Mouse (Mus musculus) embryo, embryonic 9.5 days (tissue): ENCODE results near the gene Znfx1.
"Not testable (repeated sequence)": the region's sequence is repeated elsewhere in the genome, so short reads cannot be mapped to it uniquely, and the experiment has no call there.

Source experiments
- DNase-seq: peaks from one replicate; pipeline ENCODE4 v3.0.0-alpha.2; 2017; ENCODE audit errors: extremely low spot score

Znfx1 gene

DNA sequence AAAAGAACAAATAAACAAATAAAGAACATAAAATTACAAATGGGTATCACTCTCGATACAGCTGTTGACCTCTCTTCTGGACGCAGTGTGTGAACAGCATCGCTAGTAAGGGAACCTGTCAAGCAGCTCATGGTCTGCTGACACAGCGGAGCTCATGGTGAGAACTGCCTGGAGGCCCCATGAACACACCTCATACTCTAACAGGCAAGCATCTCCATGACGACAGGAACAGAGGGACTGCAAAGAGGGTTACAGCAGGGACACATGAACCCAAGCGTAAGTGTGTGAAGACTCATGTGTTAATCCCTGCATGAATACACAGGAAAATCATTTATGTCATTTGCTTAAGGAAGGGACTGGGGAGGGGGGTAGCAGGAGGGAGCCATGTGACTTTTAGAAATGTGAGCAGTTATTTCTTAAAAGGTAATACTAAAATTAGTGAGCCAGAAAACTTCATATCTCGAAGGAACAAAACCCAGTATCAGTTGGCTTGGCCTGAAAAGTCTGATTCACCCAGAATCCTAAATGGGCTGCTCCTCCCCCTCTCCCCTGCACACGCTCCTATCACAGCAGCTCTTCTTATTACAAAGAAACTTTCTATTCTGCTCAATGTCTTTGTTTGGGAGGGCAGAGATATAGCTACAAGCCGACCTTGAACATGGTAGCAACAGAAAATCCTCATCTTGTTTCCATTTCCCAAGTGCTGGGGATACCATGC is 9.5 kb downstream of the Znfx1 start:
- no peak for DNase-seq

DNA sequence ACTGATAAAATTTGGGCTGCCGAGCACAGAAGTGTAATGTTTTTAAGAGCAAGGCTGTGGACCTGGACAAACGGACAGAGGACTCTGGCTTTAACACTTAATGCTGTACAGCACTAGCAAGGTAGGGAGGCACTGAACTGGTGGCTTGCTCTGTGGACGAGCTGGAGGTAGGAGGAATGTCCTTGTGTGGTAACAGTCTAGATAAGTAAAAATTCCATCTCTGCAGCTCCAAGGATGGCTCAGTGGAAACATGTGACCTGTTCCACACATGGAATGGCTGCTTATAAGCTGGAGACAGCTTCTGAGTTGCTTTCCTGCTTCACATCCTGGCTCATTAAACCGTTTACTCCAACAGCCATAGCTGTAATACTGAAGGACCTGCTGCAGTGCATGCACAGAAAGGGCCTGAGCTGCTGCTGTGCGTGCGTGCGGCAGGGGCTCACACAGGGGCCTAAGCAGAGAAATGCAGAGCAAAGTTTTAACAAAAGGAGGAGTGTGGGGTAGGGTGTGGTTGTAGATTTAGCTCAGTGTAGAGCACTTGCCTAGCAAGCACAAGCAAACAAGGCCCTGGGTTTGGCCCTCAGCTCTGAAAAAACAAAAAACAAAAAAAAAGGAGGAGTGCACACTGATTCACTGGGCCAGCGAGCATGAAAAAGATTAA is 14.0 kb downstream of the Znfx1 start:
- no peak for DNase-seq

DNA sequence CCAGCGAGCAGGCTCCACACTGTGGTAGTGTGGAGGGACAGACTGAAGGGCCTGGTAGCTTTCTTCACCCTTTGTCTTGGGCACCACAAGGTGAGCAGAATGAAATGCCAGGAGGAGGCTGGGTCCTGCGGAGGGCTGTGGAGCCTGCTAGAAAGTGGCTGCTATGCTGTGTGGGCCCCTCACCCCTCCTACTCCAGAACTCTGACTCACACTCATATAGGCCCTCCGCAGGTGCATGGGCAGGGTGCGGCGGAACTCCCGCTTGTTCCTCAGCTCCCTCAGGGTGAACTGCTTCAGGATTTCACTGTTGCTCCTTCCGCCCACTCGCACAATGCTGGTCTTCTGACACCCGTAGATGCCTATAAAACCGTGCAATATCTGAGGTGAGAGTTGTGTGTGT is 14.6 kb downstream of the Znfx1 start:
- DNase-seq = no peak

DNA sequence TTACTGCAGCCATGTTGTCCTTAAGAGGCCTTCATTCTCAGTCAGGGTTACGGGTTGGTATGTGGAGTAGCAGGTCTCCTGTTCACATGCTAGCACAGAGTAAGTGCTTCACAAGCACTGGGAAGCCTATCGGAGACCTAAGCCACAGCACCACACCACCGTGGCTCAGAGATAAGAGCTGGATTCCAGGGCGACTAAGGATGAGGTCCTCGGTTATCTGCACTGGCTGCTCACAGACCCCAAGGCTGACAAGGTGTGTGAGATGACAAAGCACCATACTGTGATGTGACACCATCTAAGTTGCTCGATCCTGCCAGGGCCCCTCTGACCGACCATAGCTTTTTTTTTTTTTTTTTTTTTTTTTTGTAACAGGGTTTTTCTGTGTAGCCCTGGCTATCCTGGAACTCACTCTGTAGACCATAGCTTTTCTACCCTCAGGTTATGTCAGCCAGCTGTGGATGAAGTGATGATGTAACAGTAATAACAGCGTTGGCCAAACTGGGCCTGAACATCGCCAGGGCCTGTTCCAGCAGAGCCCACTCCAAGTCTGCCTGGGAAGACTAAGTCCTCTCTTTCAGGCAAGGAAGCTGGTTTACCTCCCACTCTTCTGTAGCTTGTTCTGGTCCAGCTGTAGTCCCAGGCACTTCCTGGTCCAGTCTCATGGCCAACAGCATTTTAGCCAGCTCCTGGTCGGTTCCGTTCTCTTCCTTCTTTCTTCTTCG is 19.3 kb downstream of the Znfx1 start:
- DNase-seq = no peak

DNA sequence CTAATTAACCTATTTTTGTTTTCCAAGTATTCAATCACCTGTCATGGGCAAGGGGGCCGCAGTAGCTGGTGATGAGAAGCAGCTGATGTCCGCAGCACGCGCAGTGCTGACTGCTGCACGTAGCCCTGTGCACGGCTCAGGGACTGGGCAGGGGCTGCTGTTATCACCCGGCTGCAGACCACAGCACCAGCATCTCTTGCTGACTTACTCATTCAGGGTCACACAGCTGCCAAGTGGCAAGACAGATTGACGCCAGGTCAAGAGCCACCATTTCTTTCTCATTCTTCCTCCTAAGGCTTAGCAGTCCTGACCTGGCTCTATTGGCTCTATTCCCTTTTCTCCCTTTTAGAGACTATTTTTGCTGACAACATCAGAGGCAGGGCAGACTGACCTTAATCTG is 23.4 kb downstream of the Znfx1 start:
- DNase-seq = no peak

DNA sequence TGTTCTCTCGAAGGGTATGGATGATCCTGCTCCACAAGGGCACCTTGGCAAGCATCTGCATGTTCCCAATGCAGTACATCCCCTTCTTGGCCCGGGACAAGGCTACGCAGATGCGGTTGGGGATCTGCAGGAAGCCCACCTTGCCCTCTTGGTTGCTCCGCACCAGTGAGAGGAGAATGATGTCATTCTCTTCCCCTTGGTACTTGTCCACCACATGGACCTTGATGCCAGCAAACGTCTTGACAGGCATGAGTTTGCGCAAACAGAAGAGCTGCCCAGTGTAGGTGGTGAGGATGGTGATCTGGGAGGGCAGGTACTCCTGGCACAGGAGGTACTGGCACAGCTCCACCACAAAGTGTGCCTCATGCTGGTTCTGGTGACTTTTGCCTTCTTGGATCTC is 24.1 kb downstream of the Znfx1 start:
- no peak for DNase-seq

DNA sequence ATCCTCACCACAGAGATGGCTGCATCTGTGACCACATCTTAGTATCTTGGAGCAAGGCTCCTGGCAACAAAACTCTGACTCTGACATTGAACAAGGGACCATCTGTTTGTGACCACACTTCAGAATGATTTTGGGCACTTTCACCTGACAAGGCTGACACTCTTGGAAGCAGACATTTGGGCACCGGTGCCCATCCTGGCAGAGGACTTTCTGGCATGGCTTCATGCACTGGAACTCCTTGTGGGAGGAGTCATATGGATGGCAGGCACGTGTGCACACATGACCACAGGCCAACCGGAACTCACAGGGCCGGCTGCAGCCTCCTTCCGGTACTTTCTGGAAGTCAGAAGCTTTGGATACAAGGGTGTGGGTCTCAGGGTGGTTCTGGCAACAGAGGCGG is 24.5 kb downstream of the Znfx1 start:
- DNase-seq = no peak

DNA sequence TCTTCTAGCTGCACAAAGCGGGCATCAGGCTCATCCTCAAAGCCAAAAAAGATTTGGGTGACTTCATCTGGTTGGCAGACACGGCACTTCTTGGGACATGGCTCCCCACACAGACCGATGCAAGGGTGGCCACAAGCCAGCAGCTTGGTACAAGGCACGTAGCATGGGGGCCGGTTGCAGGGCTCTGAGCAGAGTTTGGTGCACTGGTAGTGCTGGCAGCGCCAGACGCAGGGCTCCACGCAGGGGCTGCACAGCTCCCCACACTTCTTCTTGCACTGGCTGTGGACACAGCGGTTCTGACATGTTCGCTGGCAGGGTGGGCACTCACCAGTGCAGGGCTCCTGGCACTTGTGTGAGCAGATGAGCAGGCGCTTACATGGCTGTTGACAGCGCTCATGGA is 25.1 kb downstream of the Znfx1 start:
- no peak for DNase-seq

DNA sequence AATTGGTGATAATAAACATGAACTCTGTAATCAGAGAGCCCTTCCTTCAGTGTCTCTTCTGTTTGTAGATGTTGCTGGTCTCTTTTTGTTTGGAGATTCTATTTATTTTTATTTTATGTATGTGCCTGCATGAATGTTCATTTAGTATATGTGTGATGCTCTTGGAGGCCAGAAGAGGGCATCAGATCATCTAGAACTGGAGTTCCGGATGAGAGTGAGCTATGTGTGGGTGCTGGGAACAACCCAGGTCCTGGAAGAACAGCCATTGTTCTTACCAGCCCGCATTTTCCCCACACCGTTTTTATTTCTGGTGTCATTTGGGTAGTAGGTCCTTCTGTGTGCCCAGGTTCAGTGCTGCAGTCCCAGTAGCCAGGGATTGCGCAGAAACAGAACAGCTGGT is 32.3 kb downstream of the Znfx1 start:
- DNase-seq = no peak

DNA sequence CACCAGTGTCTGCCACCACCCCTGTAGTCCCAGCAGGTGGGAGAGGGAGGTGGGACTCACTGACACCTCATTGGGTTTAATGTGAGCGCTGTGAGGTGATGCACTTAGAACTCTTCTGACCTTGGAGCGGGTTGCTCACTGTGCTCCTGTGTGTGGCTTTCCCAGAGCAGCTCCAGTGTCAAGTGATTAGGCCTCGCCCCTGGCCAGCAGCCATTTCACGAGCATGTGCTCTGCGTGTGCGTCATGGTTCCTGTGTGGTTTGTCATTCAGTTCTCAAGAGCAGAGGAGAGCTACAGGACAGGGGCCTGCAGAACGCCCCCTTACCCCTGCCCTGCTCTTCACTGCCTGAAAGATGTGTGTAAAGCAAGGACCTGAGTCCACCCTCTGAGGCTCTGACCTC is 34.3 kb downstream of the Znfx1 start:
- DNase-seq = no peak

DNA sequence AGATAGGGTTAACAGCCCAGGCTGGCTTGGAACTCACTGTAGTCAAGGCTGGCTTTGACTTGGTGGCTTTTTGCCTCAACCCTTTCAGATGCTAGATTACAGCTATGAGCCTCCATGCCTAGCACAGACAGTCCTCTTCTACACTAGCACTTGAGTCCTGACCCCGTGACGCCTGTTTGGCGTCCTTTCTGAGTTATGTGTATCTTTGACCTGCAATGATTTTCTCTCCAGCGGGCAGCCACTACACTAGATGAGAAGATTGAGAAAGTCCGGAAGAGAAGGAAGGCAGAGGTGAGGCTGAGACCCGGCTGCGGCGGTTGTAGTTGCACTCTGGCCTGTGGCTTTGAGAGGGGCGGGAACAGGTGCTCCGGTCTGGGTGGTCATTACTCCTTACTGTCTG is 43.4 kb downstream of the Znfx1 start:
- no peak for DNase-seq

DNA sequence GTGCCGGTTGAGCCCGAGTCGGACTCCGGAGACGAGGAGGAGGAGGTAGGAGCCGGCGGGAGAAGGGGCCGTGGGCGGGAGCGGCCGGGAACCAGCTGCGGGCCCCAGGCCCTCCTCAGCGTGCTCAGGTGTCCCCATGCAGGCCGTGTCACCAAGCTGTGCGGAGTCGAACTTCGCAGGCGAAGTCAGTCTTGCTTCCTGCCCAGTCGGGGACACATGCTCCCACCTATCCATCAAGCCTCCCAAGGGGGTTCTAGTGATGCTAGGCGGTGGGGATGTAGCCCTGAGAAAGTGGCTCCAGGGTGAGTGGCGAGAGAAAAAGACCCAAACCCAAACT is 47.5 kb downstream of the Znfx1 start:
- no peak for DNase-seq

DNA sequence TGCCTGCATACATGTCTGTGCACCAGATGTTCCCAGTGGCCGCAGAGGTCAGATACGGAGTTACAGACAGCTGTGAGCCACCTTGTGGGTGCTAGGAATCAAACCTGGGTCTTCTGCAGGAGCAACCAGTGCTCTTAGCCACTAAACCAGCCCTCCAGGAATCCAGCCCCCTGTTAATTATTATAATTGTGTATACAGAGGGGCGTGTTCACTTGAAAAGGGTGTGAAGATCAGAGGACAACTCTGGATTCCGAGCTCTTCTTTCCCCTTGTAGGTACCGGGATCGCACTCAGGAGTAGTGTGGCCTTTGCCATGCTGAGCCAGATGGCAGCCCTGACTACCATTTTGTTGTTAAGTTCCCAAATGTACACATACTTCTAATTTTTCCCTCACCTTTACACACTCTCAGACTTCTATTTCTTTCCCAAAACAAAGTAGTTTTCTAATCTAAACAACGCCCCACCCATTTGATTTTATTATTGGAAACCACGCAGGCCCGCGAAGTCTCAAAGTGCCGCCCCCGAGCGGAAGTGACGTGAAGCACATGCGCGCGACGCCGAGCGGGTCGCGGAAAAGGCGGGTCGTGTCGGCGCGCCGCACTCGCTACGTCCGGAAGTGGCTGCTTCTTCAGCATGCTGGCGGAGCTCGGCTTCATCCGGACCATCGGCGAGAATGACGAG is 48.0 kb downstream of the Znfx1 start, which contains the start of gene Ddx27:
Ddx27 (plus strand) TSS at position 492 of the 680 bp plus-strand sequence.
- DNase-seq = peak; percentile 93

DNA sequence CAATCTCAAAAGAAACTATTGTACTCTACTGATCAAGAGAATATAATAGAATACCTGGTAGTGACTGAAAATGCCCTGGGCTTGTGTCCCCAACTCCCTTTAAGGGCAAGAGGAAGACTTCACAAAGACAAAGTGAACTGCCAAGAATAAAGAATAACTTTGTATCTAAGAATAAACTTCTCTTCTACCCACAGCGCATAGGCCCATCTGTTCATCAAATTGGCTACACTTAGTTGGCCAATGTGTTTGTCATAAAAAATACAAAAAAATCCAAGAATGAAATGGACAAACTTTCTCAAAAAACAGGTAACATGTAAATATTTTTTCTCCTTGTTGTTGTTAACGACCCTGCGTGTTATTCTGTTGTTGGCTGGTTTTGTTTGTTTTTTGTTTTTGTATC is 52.3 kb downstream of the Znfx1 start:
- DNase-seq = no peak

DNA sequence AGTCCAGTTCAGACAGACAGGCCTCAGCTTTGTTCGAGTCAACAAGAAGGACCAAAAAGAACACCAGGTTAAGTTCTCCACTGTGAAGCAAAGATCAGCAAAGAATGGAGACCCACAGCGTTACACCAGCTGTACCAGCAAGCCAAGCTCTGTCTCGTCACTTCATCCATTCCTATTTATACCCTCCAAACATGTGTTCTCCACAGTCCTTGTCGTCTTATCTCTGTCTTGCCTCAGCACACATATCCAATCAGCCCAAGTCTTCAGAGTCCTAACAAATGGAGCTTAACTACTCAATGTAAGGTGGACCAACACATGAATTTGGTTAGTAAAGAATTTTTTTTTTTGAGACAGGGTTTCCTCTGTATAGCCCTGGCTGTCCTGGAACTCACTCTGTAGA is 53.3 kb downstream of the Znfx1 start:
- no peak for DNase-seq

DNA sequence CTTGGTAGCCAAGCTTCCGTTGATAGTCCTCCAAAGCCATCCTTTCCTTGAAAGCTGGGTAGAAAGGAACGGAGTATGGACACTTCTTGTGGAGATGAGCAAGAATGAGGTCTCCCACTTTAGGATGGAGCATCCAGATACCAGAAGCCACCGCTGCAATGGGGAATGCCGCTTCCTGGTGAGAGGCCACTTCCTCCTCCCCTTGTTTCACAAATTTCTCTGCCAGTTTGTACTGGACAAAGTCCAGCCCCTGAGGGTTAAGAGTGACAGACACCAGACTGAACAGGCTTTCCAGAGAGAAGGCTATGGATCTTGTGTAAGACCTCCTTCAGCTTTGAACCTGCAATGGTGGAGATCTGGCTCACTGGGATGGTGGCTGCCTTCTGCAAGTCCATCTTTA is 55.2 kb downstream of the Znfx1 start:
- DNase-seq = not testable (repeated sequence)

DNA sequence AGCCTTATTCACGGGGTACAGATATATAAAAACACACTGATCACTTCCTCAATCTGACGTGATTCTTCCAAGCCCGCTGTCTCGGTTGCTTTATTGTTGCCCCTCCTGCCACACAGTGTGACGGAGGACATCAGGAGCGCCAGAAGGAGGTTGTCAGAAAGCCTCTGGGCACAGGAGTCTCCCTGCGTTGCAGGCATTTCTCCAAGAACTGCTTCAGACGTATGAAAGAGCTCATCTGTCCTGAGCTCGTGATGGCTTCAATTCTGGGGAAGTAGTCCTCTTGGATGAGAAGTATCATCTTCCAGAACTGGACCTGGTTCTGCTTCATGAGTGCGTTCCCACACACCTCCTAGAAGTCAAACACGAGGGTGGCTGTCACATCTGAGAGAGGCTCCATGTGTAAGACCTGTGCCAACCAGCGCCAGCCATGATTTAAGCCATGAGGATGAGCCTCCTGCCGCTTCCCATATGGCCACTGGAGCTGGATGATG is 55.8 kb downstream of the Znfx1 start:
- DNase-seq = no peak

DNA sequence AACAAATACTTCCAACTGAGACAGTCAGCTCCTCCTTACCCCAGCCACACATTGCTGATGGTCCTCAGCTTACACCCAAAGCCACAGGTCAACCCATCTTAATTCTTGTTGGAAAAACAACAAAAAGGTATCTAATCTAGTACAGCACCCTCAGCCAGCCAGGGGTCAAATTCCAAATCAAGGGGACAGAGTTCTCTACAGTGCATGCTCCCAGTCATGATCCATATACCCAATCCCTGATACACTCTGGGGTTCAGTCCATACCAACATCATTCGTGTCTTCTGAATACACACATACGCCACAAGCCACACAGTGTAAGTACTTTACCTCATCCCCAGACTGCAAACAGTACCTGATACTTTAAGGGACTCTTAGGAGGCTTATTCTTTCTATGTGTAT is 56.5 kb downstream of the Znfx1 start:
- no peak for DNase-seq

DNA sequence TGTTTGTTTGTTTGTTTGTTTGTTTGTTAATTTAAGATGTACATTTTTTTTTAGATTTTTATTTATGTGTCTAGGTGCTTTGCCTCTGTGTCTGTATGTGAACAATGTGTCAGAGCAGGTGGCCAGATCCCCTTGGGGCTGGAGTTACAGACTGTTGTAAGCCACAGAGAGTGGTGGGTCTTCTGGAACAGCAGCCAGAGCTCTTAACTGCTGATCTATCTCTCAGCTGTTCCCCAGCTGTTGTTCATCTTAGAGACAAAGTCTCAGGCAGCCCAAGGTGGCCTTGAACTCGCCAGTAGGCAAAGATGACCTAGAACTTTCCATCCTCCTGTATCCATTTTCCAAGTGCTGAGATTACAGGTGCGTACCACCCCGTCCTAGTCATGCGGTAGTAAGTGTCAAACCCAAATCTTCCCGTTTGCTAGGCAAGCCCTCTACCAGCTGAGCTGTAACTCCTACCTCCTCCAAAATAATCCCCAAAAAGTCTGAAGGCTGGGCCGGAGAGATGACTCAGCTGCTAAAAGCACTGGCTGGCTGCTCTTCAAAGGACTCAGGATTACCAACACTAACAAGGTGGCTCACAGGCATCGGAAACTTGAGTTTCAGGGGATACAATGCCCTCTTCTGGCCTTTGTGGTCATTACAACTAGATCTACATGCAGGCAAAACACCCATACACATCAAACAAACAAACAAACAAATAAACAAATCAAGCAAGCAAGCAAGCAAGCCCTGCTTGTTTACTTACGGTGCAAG is 58.5 kb downstream of the Znfx1 start:
- peak; percentile 68 for DNase-seq

DNA sequence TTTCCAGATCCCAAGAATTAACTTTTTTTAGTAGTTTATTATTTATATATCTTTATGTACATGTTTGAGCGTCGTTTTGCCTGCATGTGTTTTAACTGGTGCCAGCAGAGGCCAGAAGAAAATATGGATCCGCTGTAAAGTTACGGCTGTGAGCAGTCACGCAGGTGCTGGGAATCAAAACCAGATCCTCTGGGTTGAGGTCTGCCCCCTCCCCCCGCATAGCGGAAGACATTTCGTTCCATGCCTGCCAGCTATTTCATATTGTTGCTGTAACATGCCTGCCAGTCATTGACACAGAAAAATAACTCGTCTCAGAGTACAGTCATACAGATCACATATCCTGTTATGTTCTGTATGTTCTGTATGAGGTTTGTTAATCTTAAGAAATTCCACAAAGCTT is 61.3 kb downstream of the Znfx1 start:
- no peak for DNase-seq

DNA sequence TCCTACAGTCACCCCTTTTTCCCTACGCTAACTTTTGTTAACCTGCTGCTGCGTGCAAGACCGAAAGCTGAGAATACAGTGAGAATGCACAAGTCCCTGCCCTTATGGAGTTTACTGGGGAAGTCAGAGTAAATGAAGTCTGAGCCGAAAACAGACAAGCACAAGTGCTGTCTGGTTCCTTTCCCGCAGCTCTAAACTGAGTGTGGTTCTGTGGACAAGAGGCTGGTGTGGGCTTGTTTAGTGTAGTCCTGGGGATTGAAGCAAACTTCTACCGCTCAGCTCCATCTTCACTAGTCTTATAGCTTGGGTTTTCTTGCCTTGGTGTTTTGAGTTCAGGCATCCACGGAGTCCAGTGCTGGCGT is 66.3 kb downstream of the Znfx1 start:
- DNase-seq = no peak
